Mouse (Mus musculus) telencephalon, adult 2 months (tissue): ENCODE data around the gene Mrm3.

Source experiments
- DNase-seq: peaks from one replicate; pipeline ENCODE4 v3.0.0-alpha.2; 2011; ENCODE audit warnings: low read depth, low spot score

Mrm3 gene

DNA sequence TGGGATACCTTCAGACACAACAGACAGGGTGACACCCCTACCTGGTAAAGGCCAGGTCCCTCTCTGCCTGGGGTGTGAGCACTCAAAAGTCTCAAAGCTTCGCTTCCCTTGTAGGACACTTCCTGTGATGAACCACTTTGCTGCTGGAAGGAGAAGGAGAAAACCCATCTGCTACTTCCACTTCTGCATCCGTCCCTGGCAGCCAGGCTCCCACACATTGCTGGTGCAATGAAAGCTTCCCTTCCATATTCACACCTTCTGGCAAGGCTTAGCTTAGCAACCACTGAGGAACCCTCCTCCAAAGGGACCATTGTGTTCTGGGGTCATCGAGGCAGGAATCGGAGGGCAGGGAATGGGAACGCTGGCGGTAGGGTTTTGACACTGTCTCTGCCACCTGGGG, 45.1 kb downstream of the Mrm3 start:
- DNase-seq, result peak; percentile 48

DNA sequence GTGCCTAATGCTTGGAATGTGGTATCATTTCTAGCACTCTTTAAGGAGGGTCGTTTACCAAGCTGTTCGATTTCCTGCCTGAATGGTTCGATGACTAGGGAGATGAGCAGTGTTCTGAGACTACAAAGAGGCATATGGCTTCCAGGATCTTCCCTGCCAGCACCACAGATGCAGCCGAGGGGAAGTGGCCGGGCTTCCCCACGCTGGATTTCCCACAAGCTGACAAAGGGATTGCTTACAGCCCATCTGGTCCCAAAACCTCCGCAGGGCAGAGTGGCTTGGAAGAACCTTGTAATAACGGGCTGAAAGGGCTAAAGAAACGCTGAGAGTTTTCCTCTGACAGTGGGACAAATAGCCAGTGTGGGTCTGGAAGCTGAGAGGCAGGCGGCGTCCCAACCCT, 46.9 kb downstream of the Mrm3 start:
- peak; percentile 26 for DNase-seq

DNA sequence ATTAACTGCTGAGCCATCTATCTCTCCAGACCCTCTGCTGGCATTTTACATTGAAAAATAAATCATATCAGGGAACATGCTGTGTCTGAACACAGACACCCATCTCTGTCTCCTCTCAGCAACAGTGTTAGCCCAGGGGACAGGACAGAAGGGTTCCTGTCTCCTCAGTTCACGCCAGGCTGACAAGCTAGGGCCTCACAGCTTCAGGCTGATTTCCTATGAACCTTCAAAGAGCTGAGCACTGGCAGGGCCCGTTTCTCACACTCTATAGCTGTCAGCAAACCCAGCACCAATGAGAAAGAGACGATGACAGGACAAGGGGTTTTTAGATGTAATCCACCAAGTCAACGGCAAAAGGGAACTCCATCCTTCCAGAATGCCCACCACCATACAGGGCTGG, 48.4 kb downstream of the Mrm3 start:
- DNase-seq, result no peak

DNA sequence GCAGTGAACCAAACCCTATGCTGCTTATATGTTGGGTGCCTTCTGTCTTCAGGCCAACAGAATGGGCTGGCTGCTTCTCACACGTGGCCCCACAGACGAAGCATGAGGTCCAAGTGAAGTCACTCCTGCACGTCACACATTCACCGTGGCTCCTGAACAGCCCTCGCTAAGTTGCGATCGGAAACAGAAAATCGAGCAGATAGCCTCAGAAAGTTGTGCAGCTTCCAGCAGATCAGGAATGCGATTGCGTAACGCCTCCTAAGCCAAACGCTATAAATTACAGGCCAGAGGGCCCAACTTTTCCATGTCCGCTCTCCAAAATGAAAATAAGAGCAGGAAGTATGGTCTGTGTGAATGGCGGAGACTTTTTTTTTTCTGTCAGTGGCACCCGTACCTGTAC, 48.9 kb downstream of the Mrm3 start:
- no peak for DNase-seq

DNA sequence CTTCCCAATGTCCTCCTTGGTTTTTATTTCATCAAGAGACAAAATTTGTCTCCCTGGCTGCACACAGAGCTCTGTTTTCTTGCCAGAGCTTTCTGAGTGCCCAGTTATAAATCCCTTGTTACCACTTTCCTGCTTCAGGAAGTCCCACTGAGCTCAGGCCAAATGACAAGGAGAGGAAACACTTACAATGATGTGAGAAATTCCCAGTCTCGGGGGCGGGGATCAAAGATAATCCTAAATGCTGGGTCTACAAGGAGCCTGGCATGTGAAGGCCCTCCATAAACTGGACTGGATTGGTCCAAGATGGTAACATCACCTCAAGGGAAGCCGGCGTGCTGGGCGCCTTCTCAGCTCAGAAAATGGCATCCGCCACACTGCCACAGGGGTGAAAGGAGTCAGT, 49.3 kb downstream of the Mrm3 start:
- no peak for DNase-seq

DNA sequence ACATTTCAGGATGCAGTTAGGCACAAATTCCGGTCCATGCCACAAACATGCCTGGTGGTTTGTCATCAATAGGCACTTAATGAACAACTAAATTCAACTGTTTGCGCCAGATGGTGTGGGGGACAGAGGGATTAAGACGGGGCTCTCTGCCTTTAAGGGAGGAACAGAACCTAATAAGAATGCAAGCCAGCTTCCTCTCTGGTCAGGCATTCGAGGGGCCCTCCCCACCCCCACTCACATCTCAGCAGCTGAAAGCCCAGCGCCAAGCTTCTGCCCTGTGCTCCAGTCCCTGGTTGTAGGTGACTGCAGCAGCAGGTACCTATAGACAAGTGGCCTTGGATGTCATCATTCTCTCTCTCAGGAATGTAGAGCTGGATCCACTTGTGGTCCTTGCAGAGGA, 50.6 kb downstream of the Mrm3 start:
- DNase-seq, result no peak

DNA sequence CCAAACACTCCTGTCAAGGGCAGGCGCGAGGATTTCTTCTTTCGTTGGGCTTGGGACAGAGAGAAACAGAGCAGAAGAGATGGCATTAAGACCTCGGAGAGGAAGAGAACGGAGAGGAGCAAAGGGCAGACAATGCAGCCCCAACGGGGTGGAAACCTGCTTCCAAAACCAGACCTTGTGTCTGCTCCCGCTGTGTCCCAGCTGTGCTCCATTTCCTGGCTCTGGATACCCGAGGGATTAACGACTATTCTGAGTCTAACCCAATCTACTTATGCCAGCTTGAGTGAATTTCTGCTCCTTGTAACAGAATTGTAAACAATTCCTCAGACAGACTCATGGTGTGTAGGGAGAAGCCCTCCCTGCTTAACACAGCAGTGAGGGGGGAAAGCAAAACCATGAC, 51.3 kb downstream of the Mrm3 start:
- DNase-seq, result no peak

DNA sequence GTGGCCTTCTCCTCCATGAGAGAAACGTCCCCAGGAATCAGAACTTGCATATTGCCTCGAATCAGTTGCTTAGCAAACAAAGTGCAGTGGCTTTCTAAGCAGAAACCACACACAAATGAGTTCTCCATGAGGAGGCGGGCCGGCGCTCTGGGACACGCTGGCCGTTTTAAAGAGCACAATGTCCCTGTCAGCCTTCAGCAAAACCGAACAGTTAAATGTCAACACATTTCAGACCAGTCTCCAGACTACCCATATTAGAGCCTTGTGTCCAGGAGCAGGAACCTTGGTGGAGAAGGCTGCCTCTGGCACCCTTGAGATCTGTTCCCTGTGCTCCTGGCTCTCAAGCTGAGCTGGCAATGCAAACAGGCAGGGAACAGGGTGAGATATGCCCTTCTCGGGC, 53.7 kb downstream of the Mrm3 start:
- DNase-seq, result no peak

DNA sequence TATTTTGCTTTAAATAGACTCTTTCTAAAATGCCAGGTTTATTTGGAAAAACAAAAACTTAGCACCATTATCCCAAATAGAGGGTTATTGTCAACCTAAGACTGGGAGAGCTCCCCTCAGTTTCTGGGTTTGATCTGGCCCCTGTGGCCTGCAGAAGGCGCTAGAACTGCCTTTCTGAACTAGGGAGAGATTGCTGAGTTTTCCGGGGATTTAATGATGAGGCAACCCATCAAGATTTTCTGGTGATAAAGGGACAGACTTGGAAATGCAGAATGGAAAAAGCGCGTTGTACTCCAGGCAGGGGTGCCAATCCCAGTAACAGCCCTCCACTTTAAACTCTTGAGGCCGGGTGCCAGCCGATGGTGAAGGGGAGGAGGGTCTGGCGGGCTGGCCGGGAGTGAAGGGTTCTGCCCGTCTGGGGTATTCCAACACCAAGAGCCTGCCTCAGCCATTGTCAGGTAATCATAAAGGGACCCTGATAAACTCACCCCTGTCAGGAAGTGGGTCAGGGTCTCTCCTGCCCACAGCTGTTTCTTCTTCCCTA, 55.0 kb downstream of the Mrm3 start:
- no peak for DNase-seq
